Mouse (Mus musculus) ES-E14 (cell line): ENCODE results near the gene Cars.

Source experiments
- CHD2 ChIP-seq: IDR thresholded peaks from 2 replicates; pipeline ENCODE4 v1.6.1; 2014; ENCODE audit warnings: mild to moderate bottlenecking, low read depth, low read length, inconsistent platforms
- HCFC1 ChIP-seq: IDR thresholded peaks from 2 replicates; pipeline ENCODE4 v1.6.1; 2012; ENCODE audit warnings: low read length, inconsistent platforms, borderline replicate concordance; ENCODE audit not compliant: insufficient read depth
- MAFK ChIP-seq: IDR thresholded peaks from 2 replicates; pipeline ENCODE4 v1.6.1; 2014; ENCODE audit warnings: mild to moderate bottlenecking, low read depth, low read length, inconsistent platforms; ENCODE audit not compliant: insufficient read depth

- no peak for TF ChIP-seq HCFC1
- no peak for TF ChIP-seq CHD2
- TF ChIP-seq MAFK = no peak
These were observed 28.6 kb upstream of the Cars start, which contains the start of gene Tnfrsf26 for GRCm38 (mm10) chr7:143628540-143628939.
